ENCODE assay signal across 8 mouse cellular contexts in genomic region chr8:119832931-119833330, GRCm38 (mm10). TPM values are rescaled to one million over a fixed set of nuclear protein-coding genes. Genes with fewer than 3 reads are reported as not detected.
A peak's percentile ranks its signal among the peaks of the same experiment; 100 is the strongest.
DNase-seq lines count a peak whose midpoint lies in the region; ATAC-seq and TF ChIP-seq lines count a peak whose summit lies in the region.

No protein-coding gene starts in this region.

- 0 out of 2 replicates have a peak overlapping the region, but pooled peaks have one; percentile 69 for H3K27ac ChIP-seq in heart, embryonic 12.5 days (ENCODE audit: poor library complexity, severe bottlenecking)
- H3K27ac ChIP-seq in testis, adult 2 months (ENCODE audit: control insufficient read depth, insufficient read depth, low read depth, low read length): no peak overlapping the region

- H3K9me3 ChIP-seq in heart, embryonic 12.5 days (replicated peaks): no peaks in the 10 kb centered on the region

- H3K36me3 ChIP-seq in heart, embryonic 12.5 days: peaks cover 4% of the 10 kb centered on the region; the same call in 1 of the 2 replicates
- no peaks in the 10 kb centered on the region for H3K36me3 ChIP-seq in testis, adult 2 months (ENCODE audit: control insufficient read depth, insufficient read depth, low read length)

- intact Hi-C loops in heart, postnatal 10 days (cut with DNase I): no loop called here

- H3K4me3 ChIP-seq in heart, embryonic 12.5 days: no peak overlapping the region
- H3K4me3 ChIP-seq in testis, adult 2 months (ENCODE audit: control insufficient read depth, low read depth, low read length): peak overlapping the region; percentile 63

- H3K9ac ChIP-seq in heart, embryonic 12.5 days: no peak overlapping the region

- no peak for TF ChIP-seq POLR2A in testis, adult 2 months (IDR thresholded peaks at IDR 0.05; ENCODE audit: control insufficient read depth, low read depth, low read length)

- no peak for DNase-seq in heart, postnatal 10 days
- no peak for DNase-seq in testis, postnatal 10 days (ENCODE audit: low spot score)
- peak; percentile 45 for DNase-seq in mesoderm, embryonic 11.5 days (ENCODE audit: low read depth, low spot score)
- peak; percentile 70 for DNase-seq in yolk sac, embryonic 10.5 days (ENCODE audit: low spot score)
- DNase-seq in c-Kit-positive CD71-positive TER-119-positive erythroid progenitor cells, embryonic 14.5 days (ENCODE audit: low spot score): no peak
- DNase-seq in spleen, postnatal 4 days (ENCODE audit: low spot score in 2 of 2): no peak

- no peaks in the 10 kb centered on the region for H3K27me3 ChIP-seq in heart, embryonic 12.5 days (replicated peaks)
- no peaks in the 10 kb centered on the region for H3K27me3 ChIP-seq in testis, adult 2 months (ENCODE audit: control insufficient read depth, insufficient read depth, low read length)

- 31% methylated on average over 5 of the region's 5 CpGs for WGBS in heart, embryonic 12.5 days

- peak overlapping the region; percentile 9; the same call in 1 of the 2 replicates for H3K4me2 ChIP-seq in heart, embryonic 12.5 days

- ATAC-seq in heart, embryonic 12.5 days (ENCODE audit: insufficient number of reproducible peaks, low FRiP score): 0 out of 2 replicates have a peak, but pooled peaks have one; percentile 4

- peaks cover 69% of the 10 kb centered on the region for H3K4me1 ChIP-seq in heart, embryonic 12.5 days (replicated peaks)
- peaks cover 6% of the 10 kb centered on the region for H3K4me1 ChIP-seq in testis, adult 2 months (ENCODE audit: control insufficient read depth, insufficient read depth, low read length)

- no peak for TF ChIP-seq CTCF in testis, adult 2 months (IDR thresholded peaks at IDR 0.05; ENCODE audit: control insufficient read depth, insufficient read depth, insufficient replicate concordance, low read depth, low read length)

RNA-seq across cellular contexts. Expression of gene Cotl1, which starts 7.4 kb away (rescaled TPM):
- polyA plus RNA-seq in heart, embryonic 12.5 days (2016; fragmentation: Nextera tagmentation; extraction: Ambion mirVana): 40.6 and 54.2 TPM in 2 replicates
- 10 to 100 TPM; 39.4 to 44.2 TPM for total RNA-seq in heart, postnatal 10 days (2021)
- 20.0 and 25.4 TPM in 2 replicates for polyA plus RNA-seq in testis, adult 2 months (2012; rRNA removed)

RNA-seq across cellular contexts. Expression of gene Klhl36, which starts 29.1 kb away (rescaled TPM):
- 10.3 and 12.5 TPM in 2 replicates for polyA plus RNA-seq in heart, embryonic 12.5 days (2016; fragmentation: Nextera tagmentation; extraction: Ambion mirVana)
- 1 to 10 TPM; 4.1 to 5.4 TPM for total RNA-seq in heart, postnatal 10 days (2021)
- 16.3 and 16.9 TPM in 2 replicates for polyA plus RNA-seq in testis, adult 2 months (2012; rRNA removed)

RNA-seq across cellular contexts. Expression of gene Tldc1, which starts 54.7 kb away (rescaled TPM):
- 14.6 and 14.8 TPM in 2 replicates for polyA plus RNA-seq in heart, embryonic 12.5 days (2016; fragmentation: Nextera tagmentation; extraction: Ambion mirVana)
- 10 to 100 TPM; 11.4 to 11.5 TPM for total RNA-seq in heart, postnatal 10 days (2021)
- polyA plus RNA-seq in testis, adult 2 months (2012; rRNA removed): 6.4 and 6.8 TPM in 2 replicates

Comparison
In these comparisons a context has a peak if more than half of its experiments do, and no peak if none do; other contexts are left out.
1. DNase-seq: peak in mesoderm, embryonic 11.5 days (single experiment) and yolk sac, embryonic 10.5 days (single experiment); none in heart, postnatal 10 days (0 of 2), testis, postnatal 10 days (single experiment), c-Kit-positive CD71-positive TER-119-positive erythroid progenitor cells, embryonic 14.5 days (single experiment) and spleen, postnatal 4 days (0 of 2).